Mouse (Mus musculus) MEL (cell line): ENCODE data around the gene Cage1. TPM values are rescaled to one million over a fixed set of nuclear protein-coding genes. Genes with fewer than 3 reads are reported as not detected.

Experiments
- DNase-seq: peaks from one replicate; pipeline ENCODE4 v3.0.0; 2011; ENCODE audit warnings: low read depth, low spot score
- H3K27ac ChIP-seq: 2 replicates; pipeline ENCODE4 v1.5.1; 2012; ENCODE audit warnings: low read depth, mild to moderate bottlenecking, control low read depth, low read length, moderate library complexity; ENCODE audit not compliant: control insufficient read depth
- H3K27me3 ChIP-seq, 2 experiments: fragments of 150-350 bp in 1 of 2; sonication (generic) in 1 of 2; 2 replicates each; pipeline ENCODE4 v1.6.1; 2012; ENCODE audit warnings: low read length in 2 of 2, mild to moderate bottlenecking in 2 of 2, improper control_type of control experiment in 1 of 2, moderate library complexity in 1 of 2; ENCODE audit not compliant: insufficient read depth in 2 of 2, control insufficient read depth in 1 of 2
- H3K36me3 ChIP-seq, 2 experiments: 2 replicates each; pipeline ENCODE4 v1.6.1; 2012 to 2014; ENCODE audit warnings: low read length in 2 of 2, improper control_type of control experiment in 1 of 2, inconsistent platforms in 1 of 2, mild to moderate bottlenecking in 1 of 2; ENCODE audit not compliant: insufficient read depth in 2 of 2, control insufficient read depth in 1 of 2
- H3K4me1 ChIP-seq, 2 experiments: fragments of 150-350 bp in 1 of 2; sonication (generic) in 1 of 2; 2 replicates each; pipeline ENCODE4 v1.6.1; 2012; ENCODE audit warnings: low read length in 2 of 2, improper control_type of control experiment in 1 of 2, mild to moderate bottlenecking in 1 of 2; ENCODE audit not compliant: insufficient read depth in 2 of 2, control insufficient read depth in 1 of 2
- H3K4me3 ChIP-seq, 2 experiments: fragments of 150-350 bp in 1 of 2; sonication (generic) in 1 of 2; 2 replicates each; pipeline ENCODE4 v1.5.1; 2012; ENCODE audit warnings: low read depth in 2 of 2, low read length in 2 of 2, mild to moderate bottlenecking in 2 of 2, moderate library complexity in 2 of 2, control low read depth in 1 of 2, improper control_type of control experiment in 1 of 2; ENCODE audit not compliant: control insufficient read depth in 1 of 2, insufficient read depth in 1 of 2
- H3K79me2 ChIP-seq: 2 replicates; pipeline ENCODE4 v1.6.1; 2012; ENCODE audit warnings: mild to moderate bottlenecking, low read length, moderate library complexity; ENCODE audit not compliant: control insufficient read depth, poor library complexity, insufficient read depth
- H3K9ac ChIP-seq: 2 replicates; pipeline ENCODE4 v1.6.1; 2012; ENCODE audit warnings: low read depth, mild to moderate bottlenecking, control low read depth, low read length, moderate library complexity; ENCODE audit not compliant: control insufficient read depth, poor library complexity, severe bottlenecking
- H3K9me3 ChIP-seq: fragments of 150-350 bp; sonication (generic); replicated peaks from 2 replicates; pipeline ENCODE4 v1.6.1; 2012; ENCODE audit warnings: mild to moderate bottlenecking, low read length, improper control_type of control experiment, moderate library complexity; ENCODE audit not compliant: insufficient read depth
- BHLHE40 ChIP-seq: IDR thresholded peaks from 2 replicates; pipeline ENCODE4 v1.6.1; 2012; ENCODE audit warnings: low read depth, mild to moderate bottlenecking, inconsistent platforms, low read length, improper control_type of control experiment, borderline replicate concordance
- CHD1 ChIP-seq: IDR thresholded peaks from 2 replicates; pipeline ENCODE4 v1.6.1; 2012; ENCODE audit warnings: low read depth, mild to moderate bottlenecking, inconsistent platforms, low read length, improper control_type of control experiment
- CHD2 ChIP-seq: IDR thresholded peaks from 2 replicates; pipeline ENCODE4 v1.6.1; 2011; ENCODE audit warnings: low read length, improper control_type of control experiment
- CTCF ChIP-seq, 3 experiments: IDR thresholded peaks in 2 of 3; conservative IDR thresholded peaks in 1 of 3; 2 replicates each; pipeline ENCODE4 v1.5.1; 2011 to 2012; ENCODE audit warnings: low read length in 3 of 3, low read depth in 2 of 3, mild to moderate bottlenecking in 2 of 3, improper control_type of control experiment in 1 of 3, inconsistent platforms in 1 of 3, mixed read lengths in 1 of 3, moderate library complexity in 1 of 3; ENCODE audit not compliant: control insufficient read depth in 1 of 3, insufficient read depth in 1 of 3, poor library complexity in 1 of 3, severe bottlenecking in 1 of 3
- E2F4 ChIP-seq: IDR thresholded peaks from 2 replicates; pipeline ENCODE4 v1.6.1; 2011; ENCODE audit warnings: low read depth, low read length, improper control_type of control experiment, borderline replicate concordance
- ELF1 ChIP-seq: IDR thresholded peaks from 2 replicates; pipeline ENCODE4 v1.6.1; 2014; ENCODE audit warnings: low read depth, mild to moderate bottlenecking, inconsistent platforms, low read length, improper control_type of control experiment, moderate library complexity
- ETS1 ChIP-seq: IDR thresholded peaks from 2 replicates; pipeline ENCODE4 v1.6.1; 2012; ENCODE audit warnings: low read depth, mild to moderate bottlenecking, inconsistent platforms, low read length, improper control_type of control experiment, moderate library complexity
- GABPA ChIP-seq: IDR thresholded peaks from 2 replicates; pipeline ENCODE4 v1.6.1; 2012; ENCODE audit warnings: low read depth, mild to moderate bottlenecking, inconsistent platforms, low read length, improper control_type of control experiment, moderate library complexity
- GATA1 ChIP-seq: IDR thresholded peaks from 2 replicates; pipeline ENCODE4 v1.6.1; 2011; ENCODE audit warnings: low read depth, low read length, improper control_type of control experiment
- HCFC1 ChIP-seq: IDR thresholded peaks from 2 replicates; pipeline ENCODE4 v1.6.1; 2012; ENCODE audit warnings: low read depth, mild to moderate bottlenecking, inconsistent platforms, low read length, improper control_type of control experiment, moderate library complexity
- JUND ChIP-seq: IDR thresholded peaks from 2 replicates; pipeline ENCODE4 v1.6.1; 2011; ENCODE audit warnings: low read depth, mild to moderate bottlenecking, improper control_type of control experiment, low read length
- KAT2A ChIP-seq: conservative IDR thresholded peaks from 2 replicates; pipeline ENCODE4 v1.6.1; 2012; ENCODE audit warnings: low read depth, low read length, improper control_type of control experiment, inconsistent platforms
- MAFK ChIP-seq: IDR thresholded peaks from 2 replicates; pipeline ENCODE4 v1.6.1; 2011; ENCODE audit warnings: low read depth, mild to moderate bottlenecking, low read length, improper control_type of control experiment, borderline replicate concordance
- MAX ChIP-seq: IDR thresholded peaks from 2 replicates; pipeline ENCODE4 v1.6.1; 2011; ENCODE audit warnings: low read length, improper control_type of control experiment
- MAZ ChIP-seq: IDR thresholded peaks from 2 replicates; pipeline ENCODE4 v1.6.1; 2012; ENCODE audit warnings: low read depth, mild to moderate bottlenecking, inconsistent platforms, low read length, improper control_type of control experiment
- MEF2A ChIP-seq: IDR thresholded peaks from 2 replicates; pipeline ENCODE4 v1.6.1; 2014; ENCODE audit warnings: low read depth, mild to moderate bottlenecking, inconsistent platforms, low read length, improper control_type of control experiment; ENCODE audit not compliant: poor library complexity, insufficient replicate concordance, severe bottlenecking; ENCODE audit errors: extremely low read depth
- MXI1 ChIP-seq: IDR thresholded peaks from 2 replicates; pipeline ENCODE4 v1.6.1; 2011; ENCODE audit warnings: mild to moderate bottlenecking, low read depth, low read length, improper control_type of control experiment
- MYB ChIP-seq: IDR thresholded peaks from 2 replicates; pipeline ENCODE4 v1.6.1; 2011; ENCODE audit warnings: mild to moderate bottlenecking, low read depth, low read length, improper control_type of control experiment
- MYC ChIP-seq: IDR thresholded peaks from 2 replicates; pipeline ENCODE4 v1.6.1; 2011; ENCODE audit warnings: low read depth, mild to moderate bottlenecking, low read length, improper control_type of control experiment, moderate library complexity
- NELFE ChIP-seq: IDR thresholded peaks from 2 replicates; pipeline ENCODE4 v1.6.1; 2011; ENCODE audit warnings: low read depth, low read length, improper control_type of control experiment
- NRF1 ChIP-seq: IDR thresholded peaks from 2 replicates; pipeline ENCODE4 v1.6.1; 2014; ENCODE audit warnings: low read depth, mild to moderate bottlenecking, inconsistent platforms, low read length, improper control_type of control experiment, moderate library complexity; ENCODE audit not compliant: poor library complexity, insufficient read depth, severe bottlenecking
- POLR2A ChIP-seq, 2 experiments: IDR thresholded peaks; 2 replicates each; pipeline ENCODE4 v1.6.1; 2011 to 2012; ENCODE audit warnings: low read length in 2 of 2, mild to moderate bottlenecking in 2 of 2, control low read depth in 1 of 2, improper control_type of control experiment in 1 of 2, low read depth in 1 of 2, moderate library complexity in 1 of 2; ENCODE audit not compliant: control insufficient read depth in 1 of 2, insufficient read depth in 1 of 2, poor library complexity in 1 of 2
- POLR2AphosphoS2 ChIP-seq: IDR thresholded peaks from 2 replicates; pipeline ENCODE4 v1.6.1; 2011; ENCODE audit warnings: low read length, improper control_type of control experiment
- POLR2AphosphoS5 ChIP-seq: IDR thresholded peaks from 2 replicates; pipeline ENCODE4 v1.6.1; 2012; ENCODE audit warnings: low read depth, borderline replicate concordance, mild to moderate bottlenecking, inconsistent platforms, low read length, moderate library complexity, mixed read lengths
- RAD21 ChIP-seq: IDR thresholded peaks from 2 replicates; pipeline ENCODE4 v1.6.1; 2011; ENCODE audit warnings: mild to moderate bottlenecking, low read depth, low read length, improper control_type of control experiment
- RCOR1 ChIP-seq: IDR thresholded peaks from 2 replicates; pipeline ENCODE4 v1.6.1; 2012; ENCODE audit warnings: low read depth, mild to moderate bottlenecking, inconsistent platforms, low read length, improper control_type of control experiment
- SIN3A ChIP-seq: IDR thresholded peaks from 2 replicates; pipeline ENCODE4 v1.6.1; 2012; ENCODE audit warnings: low read length, improper control_type of control experiment, inconsistent platforms
- SMC3 ChIP-seq: IDR thresholded peaks from 2 replicates; pipeline ENCODE4 v1.6.1; 2011; ENCODE audit warnings: low read depth, low read length, improper control_type of control experiment
- TAL1 ChIP-seq: IDR thresholded peaks from 2 replicates; pipeline ENCODE4 v1.6.1; 2012; ENCODE audit warnings: mild to moderate bottlenecking, inconsistent platforms, low read length, moderate library complexity, mixed read lengths
- TBP ChIP-seq: IDR thresholded peaks from 2 replicates; pipeline ENCODE4 v1.8.0; 2011; ENCODE audit warnings: low read depth, low read length, improper control_type of control experiment
- TCF12 ChIP-seq: IDR thresholded peaks from 2 replicates; pipeline ENCODE4 v1.6.1; 2014; ENCODE audit warnings: low read depth, mild to moderate bottlenecking, inconsistent platforms, low read length, improper control_type of control experiment, moderate library complexity
- UBTF ChIP-seq: IDR thresholded peaks from 2 replicates; pipeline ENCODE4 v1.6.1; 2012; ENCODE audit warnings: low read depth, mild to moderate bottlenecking, inconsistent platforms, low read length, improper control_type of control experiment, moderate library complexity, borderline replicate concordance; ENCODE audit not compliant: insufficient read depth
- USF1 ChIP-seq: IDR thresholded peaks from 2 replicates; pipeline ENCODE4 v1.6.1; 2014; ENCODE audit warnings: low read depth, mild to moderate bottlenecking, inconsistent platforms, low read length, improper control_type of control experiment, moderate library complexity
- USF2 ChIP-seq, 2 experiments: IDR thresholded peaks; 2 replicates each; pipeline ENCODE4 v1.6.1; 2011 to 2012; ENCODE audit warnings: improper control_type of control experiment in 2 of 2, low read length in 2 of 2, borderline replicate concordance in 1 of 2, inconsistent platforms in 1 of 2, low read depth in 1 of 2, mild to moderate bottlenecking in 1 of 2; ENCODE audit not compliant: insufficient read depth in 1 of 2
- ZC3H11A ChIP-seq: IDR thresholded peaks from 2 replicates; pipeline ENCODE4 v1.6.1; 2012; ENCODE audit warnings: low read depth, mild to moderate bottlenecking, inconsistent platforms, low read length, improper control_type of control experiment
- ZKSCAN1 ChIP-seq: IDR thresholded peaks from 2 replicates; pipeline ENCODE4 v1.6.1; 2012; ENCODE audit warnings: low read depth, mild to moderate bottlenecking, inconsistent platforms, low read length, improper control_type of control experiment, moderate library complexity
- ZMIZ1 ChIP-seq: IDR thresholded peaks from 2 replicates; pipeline ENCODE4 v1.6.1; 2012; ENCODE audit warnings: low read depth, mild to moderate bottlenecking, inconsistent platforms, low read length, improper control_type of control experiment, moderate library complexity
- ZNF384 ChIP-seq: IDR thresholded peaks from 2 replicates; pipeline ENCODE4 v1.6.1; 2012; ENCODE audit warnings: low read depth, mild to moderate bottlenecking, inconsistent platforms, low read length, improper control_type of control experiment
- polyA plus RNA-seq, 2 experiments: library from polyadenylated mRNA; stranded (reverse) in 1 of 2; unstranded in 1 of 2; fragments of >175 nt in 1 of 2; fragments of >200 nt in 1 of 2; gene quantifications; 2 replicates each; pipeline versions ENCODE4 v1.2.1 to v1.2.4; 2012; ENCODE audit warnings: low replicate concordance in 2 of 2, low read depth in 1 of 2; ENCODE audit not compliant: insufficient read length in 2 of 2, insufficient read depth in 1 of 2, missing spikeins in 1 of 2
- total RNA-seq: library from RNA; depleted of rRNA; stranded (reverse); fragments of 300-350 nt; gene quantifications from 2 replicates; pipeline ENCODE4 v1.2.3, GENCODE M21; 2012

Gene Cage1
- total and polyA plus RNA-seq, 3 experiments = 0.78 to 1.0 TPM; not detected in 1

- peak; percentile 62 for DNase-seq
- Histone ChIP-seq H3K4me1 (peaks cover 15 to 38% of the 10 kb centered on the region in 2 experiments; a peak in 3 of 4 replicates), H3K27ac (peak overlapping the region; percentile 98)
- no peak for TF ChIP-seq POLR2AphosphoS5
- TF ChIP-seq GABPA = no peak
- no peak for TF ChIP-seq ZNF384
- TF ChIP-seq NELFE = no peak
- TF ChIP-seq ETS1 = peak; percentile 11; the same call in 1 of the 2 replicates
- no peak for TF ChIP-seq TBP
- TF ChIP-seq POLR2AphosphoS2 = no peak
- TF ChIP-seq HCFC1 = no peak
- peak; percentile 57; the same call in 1 of the 2 replicates for TF ChIP-seq USF1
- peak; percentile 92 for TF ChIP-seq BHLHE40
- no peak for TF ChIP-seq USF2 (IDR thresholded peaks at IDR 0.05; ENCODE audit: borderline replicate concordance in 1 of 2, insufficient read depth in 1 of 2, low read depth in 1 of 2, low read length in 2 of 2)
- TF ChIP-seq CHD2 = no peak
- no peak for TF ChIP-seq JUND
- peak; percentile 87 for TF ChIP-seq MAX
- TF ChIP-seq RAD21 = no peak
- 0 out of 2 replicates have a peak, but pooled peaks have one; percentile 11 for TF ChIP-seq TCF12
- no peak for TF ChIP-seq RCOR1
- TF ChIP-seq ZMIZ1 = no peak
- no peak for TF ChIP-seq MYC
- TF ChIP-seq E2F4 = no peak
- TF ChIP-seq TAL1 = no peak
- TF ChIP-seq MEF2A = no peak
- TF ChIP-seq MYB = no peak
- TF ChIP-seq ZC3H11A = no peak
- no peak; a peak in 1 of 4 replicates for TF ChIP-seq POLR2A (IDR thresholded peaks at IDR 0.05; ENCODE audit: control insufficient read depth in 1 of 2, insufficient read depth in 1 of 2, low read depth in 1 of 2, low read length in 2 of 2, poor library complexity in 1 of 2)
- TF ChIP-seq NRF1 = no peak
- TF ChIP-seq UBTF = no peak
- peak; percentile 53; the same call in 1 of the 2 replicates for TF ChIP-seq MXI1
- no peak for TF ChIP-seq SMC3
- TF ChIP-seq KAT2A = no peak
- no peak for TF ChIP-seq MAZ
- TF ChIP-seq CTCF (IDR thresholded peaks at IDR 0.05 in 2 of 3, conservative IDR thresholded peaks at IDR 0.05 in 1 of 3; ENCODE audit: control insufficient read depth in 1 of 3, insufficient read depth in 1 of 3, low read depth in 2 of 3, low read length in 3 of 3, poor library complexity in 1 of 3, severe bottlenecking in 1 of 3) = no peak
- no peak for TF ChIP-seq ELF1
- no peak for TF ChIP-seq SIN3A
- TF ChIP-seq CHD1 = no peak
- TF ChIP-seq GATA1 = no peak
- TF ChIP-seq ZKSCAN1 = no peak
- no peak for TF ChIP-seq MAFK
Observed at GRCm38 (mm10) chr13:37959936-37960335, 76.9 kb downstream of the Cage1 start.

More at GRCm38 (mm10) chr13:37959936-37960335, 76.9 kb downstream of the Cage1 start:
- Histone ChIP-seq H3K9me3 (no peaks in the 10 kb centered on the region), H3K36me3 (peaks cover 0 to 18% of the 10 kb centered on the region in 2 experiments; a peak in 2 of 4 replicates), H3K9ac (peak overlapping the region; percentile 60), H3K27me3 (no peaks in the 10 kb centered on the region), H3K4me3 (peak overlapping the region; percentile 49 to 56), H3K79me2 (no peaks in the 10 kb centered on the region; the same call in 1 of the 2 replicates)
